Mouse (Mus musculus) mature B cell (primary cell): ENCODE results near the gene Rnase10.
"Not testable (repeated sequence)": the region's sequence is repeated elsewhere in the genome, so short reads cannot be mapped to it uniquely, and the experiment has no call there.

Source experiments
- in situ Hi-C: fragments of 300-500 bp; cut with MboI; formaldehyde crosslinking; loops from 2 replicates; pipeline ENCODE4 v1.14.3; 2019

Rnase10 gene

DNA sequence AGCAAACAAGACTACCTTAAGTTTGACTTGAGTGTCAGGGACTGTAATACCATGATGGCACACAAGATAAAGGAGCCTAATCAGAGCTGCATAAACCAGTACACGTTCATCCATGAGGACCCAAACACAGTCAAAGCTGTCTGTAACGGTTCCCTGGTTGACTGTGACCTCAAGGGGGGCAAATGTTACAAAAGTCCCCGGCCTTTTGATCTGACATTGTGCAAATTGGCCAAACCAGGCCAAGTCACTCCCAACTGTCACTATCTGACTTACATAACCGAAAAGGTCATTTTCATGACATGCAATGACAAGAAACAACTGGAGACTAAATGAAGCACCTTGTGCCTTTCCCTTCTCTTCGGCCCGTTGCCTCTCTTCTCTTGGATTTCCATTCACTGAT, 2.0 kb downstream of the Rnase10 start:
- in situ Hi-C loops: no loop called here

- in situ Hi-C loops: not testable (repeated sequence)
Observed at GRCm38 (mm10) chr14:51014724-51015123, 7.2 kb downstream of the Rnase10 start.

- in situ Hi-C loops: no loop called here
Observed at GRCm38 (mm10) chr14:51015780-51016179, 8.2 kb downstream of the Rnase10 start.

GRCm38 (mm10) chr14:51017256-51017655, 9.7 kb downstream of the Rnase10 start:
- in situ Hi-C loops: no loop called here

GRCm38 (mm10) chr14:51023457-51023856, 15.9 kb downstream of the Rnase10 start:
- in situ Hi-C loops: no loop called here

- in situ Hi-C loops: loop anchor here (5.0 kb wide), 1 partner anchor 37 kb away; no protein-coding TSS in a partner anchor
Observed at GRCm38 (mm10) chr14:51024820-51025219, 17.3 kb downstream of the Rnase10 start.

- in situ Hi-C loops: loop anchor here (5.0 kb wide), 1 partner anchor 36 kb away; no protein-coding TSS in a partner anchor
Observed at GRCm38 (mm10) chr14:51026391-51027133, 19.0 kb downstream of the Rnase10 start.

- in situ Hi-C loops: loop anchor here (5.0 kb wide), 1 partner anchor 35 kb away; no protein-coding TSS in a partner anchor
Observed at GRCm38 (mm10) chr14:51027387-51028155, 20.0 kb downstream of the Rnase10 start.

DNA sequence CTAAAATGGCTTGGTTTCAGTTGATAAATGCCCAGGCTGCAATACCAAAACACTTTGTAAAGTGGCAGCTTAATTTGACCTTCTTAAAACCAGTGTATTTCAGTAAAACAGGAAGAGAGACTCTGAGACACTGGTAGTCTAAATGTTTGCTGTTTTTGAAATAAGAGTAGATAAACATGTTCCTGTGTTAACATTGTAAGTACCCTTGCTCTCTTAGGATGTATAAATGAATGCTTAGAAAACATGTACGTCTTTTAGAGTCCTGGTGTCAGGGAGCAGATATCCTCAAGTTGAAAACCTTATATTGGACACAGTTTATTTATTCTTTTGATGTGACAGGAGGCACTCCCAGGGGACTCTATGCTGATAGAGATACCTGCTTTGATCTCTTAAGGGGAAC, 27.7 kb downstream of the Rnase10 start:
- in situ Hi-C loops: no loop called here

GRCm38 (mm10) chr14:51036214-51036613, 28.7 kb downstream of the Rnase10 start:
- in situ Hi-C loops: no loop called here

- in situ Hi-C loops: no loop called here
Observed at GRCm38 (mm10) chr14:51041769-51042168, 34.2 kb downstream of the Rnase10 start, which contains the start of gene Rnase9. Rnase9 (minus strand) TSS chr14:51041869.

GRCm38 (mm10) chr14:51047846-51048245, 40.3 kb downstream of the Rnase10 start:
- in situ Hi-C loops: no loop called here

GRCm38 (mm10) chr14:51050063-51050462, 42.5 kb downstream of the Rnase10 start, which contains the start of gene Rnase11:
Rnase11 (minus strand) TSS chr14:51050163.
- in situ Hi-C loops: no loop called here

- in situ Hi-C loops: no loop called here
Observed at GRCm38 (mm10) chr14:51051941-51052340, 44.4 kb downstream of the Rnase10 start.

- in situ Hi-C loops: no loop called here
Observed at GRCm38 (mm10) chr14:51053176-51053575, 45.6 kb downstream of the Rnase10 start.

- in situ Hi-C loops: no loop called here
Observed at GRCm38 (mm10) chr14:51054243-51055237, 47.0 kb downstream of the Rnase10 start.

- in situ Hi-C loops: no loop called here
Observed at GRCm38 (mm10) chr14:51057401-51057831, 49.9 kb downstream of the Rnase10 start, which contains the start of gene Rnase12. Rnase12 (minus strand) TSS chr14:51057661.
